Mouse (Mus musculus): ENCODE data around the gene Tha1.

Gene Tha1

DNA sequence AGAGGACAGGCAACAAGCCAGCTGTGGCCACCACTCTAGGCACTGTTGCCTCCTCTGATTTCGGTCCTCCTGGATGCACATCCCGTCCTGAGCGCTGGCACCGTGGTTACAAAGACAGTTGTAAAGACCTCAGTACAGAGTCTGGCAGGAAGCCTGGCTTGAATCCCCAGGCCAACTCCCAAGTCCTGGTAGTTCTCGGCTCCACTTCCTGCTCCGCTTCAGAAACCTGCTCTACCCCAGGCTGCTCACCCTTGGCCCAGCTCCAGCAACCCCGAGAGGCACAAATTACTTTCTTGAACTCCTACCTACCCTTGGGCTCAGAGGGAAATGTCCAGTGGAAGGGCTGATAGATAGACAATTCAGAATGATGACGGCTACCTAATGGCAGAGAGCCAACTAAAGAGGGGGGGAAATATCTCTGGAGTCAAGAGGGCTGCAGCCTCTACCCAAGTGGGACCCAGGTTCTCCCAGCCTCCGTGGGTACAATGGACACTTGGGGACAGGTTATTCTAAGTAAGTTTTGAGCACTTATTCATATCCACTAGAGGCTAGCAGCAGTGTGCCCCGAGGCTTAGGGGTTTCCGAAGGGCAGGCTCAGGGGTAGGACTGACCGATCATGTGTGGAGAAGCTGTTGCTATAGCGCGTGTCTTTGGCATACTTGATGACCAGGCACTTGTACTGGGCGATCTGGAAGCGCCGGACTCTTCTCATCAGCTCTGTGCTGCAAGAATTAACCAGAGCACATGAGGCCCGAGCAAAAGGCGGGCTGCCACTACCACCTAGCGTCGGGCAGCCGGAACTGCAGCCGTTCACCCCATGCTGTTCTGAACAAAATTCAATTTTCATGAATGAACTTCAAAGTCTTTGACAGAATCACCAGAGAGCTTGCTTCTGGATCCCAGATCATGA is 49.0 kb downstream of the Tha1 start:
- peak; percentile 84 for DNase-seq

DNA sequence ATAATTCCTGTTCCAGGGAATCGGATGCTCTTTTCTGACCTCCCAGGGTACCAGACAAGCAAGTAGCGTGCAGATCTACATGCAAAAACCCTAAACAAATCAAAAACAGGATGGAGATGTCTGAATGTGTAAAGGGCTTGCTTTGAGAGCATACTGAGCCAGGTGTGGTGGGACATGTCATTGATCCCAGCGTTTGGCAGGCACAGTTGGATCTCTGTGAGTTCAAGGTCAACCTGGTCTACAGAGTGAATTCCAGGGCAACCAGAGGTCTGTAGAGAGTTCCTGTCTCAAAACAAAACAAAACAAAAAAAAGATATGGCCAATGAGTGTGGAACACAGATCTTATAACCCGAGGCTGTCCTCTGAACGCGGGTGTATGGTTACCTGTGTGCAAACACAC is 49.9 kb downstream of the Tha1 start:
- no peak for DNase-seq

DNA sequence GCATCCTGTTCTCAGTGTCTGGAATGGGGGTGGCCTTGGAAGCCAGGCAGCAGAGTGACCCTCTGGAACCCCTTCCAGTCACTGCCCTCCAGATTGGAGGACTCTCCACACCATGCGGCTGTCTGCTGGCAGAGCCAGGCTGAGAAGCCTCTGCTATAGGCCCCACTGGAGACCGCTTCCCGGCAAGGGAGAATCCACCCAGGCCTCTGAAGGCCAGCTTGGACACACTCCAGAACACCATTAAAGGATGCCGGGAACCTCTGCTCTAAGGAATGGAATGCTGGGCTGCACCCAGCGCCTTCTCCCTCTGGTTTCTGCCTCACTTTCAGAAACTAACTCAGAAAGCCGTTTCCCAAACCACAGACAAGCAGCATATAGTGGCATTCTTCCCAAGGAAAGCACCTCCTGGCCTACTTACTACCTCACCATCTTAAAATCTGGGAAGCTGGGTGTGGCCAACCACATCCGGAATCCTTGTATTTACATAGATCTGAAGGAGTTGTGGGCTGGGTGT is 50.5 kb downstream of the Tha1 start:
- DNase-seq = no peak

DNA sequence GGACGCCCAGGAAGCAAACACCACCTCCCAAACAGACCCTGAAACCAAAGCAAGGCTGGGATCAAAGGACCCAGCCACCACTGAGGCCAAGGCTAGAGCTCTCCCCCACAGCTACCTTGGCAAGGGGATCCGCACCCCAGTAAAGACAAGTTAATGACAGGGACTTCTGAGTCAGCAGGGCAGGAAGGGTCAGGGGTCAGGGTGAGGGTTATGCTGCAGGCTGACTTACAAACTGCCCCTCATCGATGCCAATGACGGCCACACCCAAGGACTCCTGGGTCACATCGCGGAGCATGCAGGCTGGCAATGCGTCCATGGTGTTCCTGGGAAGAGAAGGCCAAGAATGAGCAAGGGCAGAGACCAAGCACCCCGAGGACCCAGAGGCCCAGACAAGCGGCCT is 51.4 kb downstream of the Tha1 start:
- DNase-seq = no peak

DNA sequence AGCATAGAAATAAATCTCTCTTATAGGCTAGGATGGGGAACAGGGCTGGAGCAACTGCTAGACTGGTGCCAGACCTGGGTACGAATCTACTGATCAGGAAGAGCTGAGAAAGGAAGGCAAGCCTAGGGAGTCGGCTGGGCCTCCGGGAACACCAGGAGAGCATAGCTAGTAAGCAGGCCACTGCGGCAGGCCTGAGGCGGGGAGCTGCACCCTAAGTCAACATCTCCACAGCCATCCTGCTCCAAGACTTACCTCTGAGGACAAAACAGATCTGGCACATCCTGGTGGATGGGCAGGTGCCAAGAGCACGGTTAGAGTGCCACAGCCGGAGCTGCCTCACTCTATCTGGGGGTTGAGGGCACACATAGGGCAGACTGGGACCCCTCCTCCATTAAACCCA is 53.1 kb downstream of the Tha1 start:
- DNase-seq = no peak

DNA sequence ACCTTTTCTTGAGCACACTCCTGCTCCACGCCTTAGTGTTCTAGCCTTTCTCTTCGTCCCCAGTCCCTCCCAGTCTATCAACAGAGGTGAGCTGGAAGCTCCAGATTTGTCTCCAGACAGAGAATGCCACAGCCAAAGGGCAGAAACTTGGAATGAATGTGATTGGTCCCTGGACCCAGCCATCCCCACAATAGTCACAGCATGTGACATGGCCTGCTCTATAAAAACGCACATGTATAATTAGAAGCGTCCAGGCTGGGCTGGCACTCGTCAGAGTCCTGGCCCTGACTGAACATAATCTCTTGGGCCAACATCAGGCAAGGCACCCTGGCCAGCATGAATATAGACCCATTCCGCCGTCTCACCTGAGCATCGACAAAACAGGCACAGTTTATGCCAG is 54.2 kb downstream of the Tha1 start:
- DNase-seq = no peak
